Mouse (Mus musculus) lung, postnatal 10 days (tissue): ENCODE data around the gene Dapk3.
"Not testable (repeated sequence)": the region's sequence is repeated elsewhere in the genome, so short reads cannot be mapped to it uniquely, and the experiment has no call there.

ENCODE experiments used
- DNase-seq: peaks from one replicate; pipeline ENCODE4 v3.0.0; 2021

The Dapk3 gene

GRCm38 (mm10) chr10:81146296-81146695, 36.5 kb upstream of the Dapk3 start:
- DNase-seq, result no peak

- DNase-seq, result no peak
Measured at GRCm38 (mm10) chr10:81151261-81151660, 31.5 kb upstream of the Dapk3 start.

- DNase-seq, result no peak
Measured at GRCm38 (mm10) chr10:81152609-81153008, 30.2 kb upstream of the Dapk3 start.

- no peak for DNase-seq
Measured at GRCm38 (mm10) chr10:81154313-81154712, 28.5 kb upstream of the Dapk3 start.

GRCm38 (mm10) chr10:81154736-81155135, 28.1 kb upstream of the Dapk3 start:
- DNase-seq, result no peak

GRCm38 (mm10) chr10:81161602-81162317, 21.0 kb upstream of the Dapk3 start:
- DNase-seq, result no peak

- no peak for DNase-seq
Measured at GRCm38 (mm10) chr10:81162318-81162652, 20.5 kb upstream of the Dapk3 start.

- no peak for DNase-seq
Measured at GRCm38 (mm10) chr10:81165118-81165517, 17.7 kb upstream of the Dapk3 start.

GRCm38 (mm10) chr10:81167200-81168086, 15.4 kb upstream of the Dapk3 start, which contains the start of gene Pias4:
Pias4 (minus strand) TSS chr10:81167923.
- peak; percentile 100 for DNase-seq

- no peak for DNase-seq
Measured at GRCm38 (mm10) chr10:81168087-81168431, 14.7 kb upstream of the Dapk3 start.

- DNase-seq, result peak; percentile 95
Measured at GRCm38 (mm10) chr10:81168521-81169244, 14.1 kb upstream of the Dapk3 start.

- peak; percentile 66 for DNase-seq
Measured at GRCm38 (mm10) chr10:81169411-81169900, 13.3 kb upstream of the Dapk3 start.

GRCm38 (mm10) chr10:81173132-81173531, 9.7 kb upstream of the Dapk3 start:
- peak; percentile 88 for DNase-seq

- peak; percentile 95 for DNase-seq
Measured at GRCm38 (mm10) chr10:81174617-81175344, 8.0 kb upstream of the Dapk3 start.

- not testable (repeated sequence) for DNase-seq
Measured at GRCm38 (mm10) chr10:81175345-81175701, 7.5 kb upstream of the Dapk3 start.

- DNase-seq, result peak; percentile 69
Measured at GRCm38 (mm10) chr10:81175936-81176465, 6.8 kb upstream of the Dapk3 start.

GRCm38 (mm10) chr10:81176466-81177271, 6.1 kb upstream of the Dapk3 start, which contains the start of gene Eef2:
Eef2 (plus strand) TSS chr10:81176631.
- peak; percentile 99 for DNase-seq

GRCm38 (mm10) chr10:81177491-81177925, 5.3 kb upstream of the Dapk3 start:
- no peak for DNase-seq

GRCm38 (mm10) chr10:81177958-81178712, 4.7 kb upstream of the Dapk3 start:
- DNase-seq, result no peak

- DNase-seq, result no peak
Measured at GRCm38 (mm10) chr10:81178927-81179326, 3.9 kb upstream of the Dapk3 start.
